Mouse (Mus musculus) forebrain, embryonic 14.5 days (tissue): Measurements from ENCODE around the gene Rabgap1. TPM values are rescaled to one million over a fixed set of nuclear protein-coding genes. Genes with fewer than 3 reads are reported as not detected.

Experiments used
- ATAC-seq: fragments of 200-750 bp; cut with Nextera tagmentation; 2 replicates; pipeline ENCODE4 v1.8.0; 2017; ENCODE audit warnings: mild to moderate bottlenecking, moderate library complexity
- DNase-seq: peaks from one replicate; pipeline ENCODE4 v3.0.0-alpha.2; 2015; ENCODE audit warnings: low spot score
- H3K27ac ChIP-seq: fragments of 300-500 bp; sonication (generic); 2 replicates; pipeline ENCODE4 v1.5.1; 2014; ENCODE audit warnings: low read depth, mild to moderate bottlenecking, control low read depth, low read length, moderate library complexity
- H3K27me3 ChIP-seq: fragments of 300-500 bp; sonication (generic); replicated peaks from 2 replicates; pipeline ENCODE4 v1.6.1; 2014; ENCODE audit warnings: low read length, control low read depth, mixed read lengths; ENCODE audit not compliant: control insufficient read depth, insufficient read depth
- H3K36me3 ChIP-seq: fragments of 300-500 bp; sonication (generic); 2 replicates; pipeline ENCODE4 v1.6.1; 2014; ENCODE audit warnings: low read length, control low read depth; ENCODE audit not compliant: control insufficient read depth, insufficient read depth
- H3K4me1 ChIP-seq: fragments of 300-500 bp; sonication (generic); 2 replicates; pipeline ENCODE4 v1.6.1; 2014; ENCODE audit warnings: antibody characterized with exemption, low read length, control low read depth; ENCODE audit not compliant: control insufficient read depth, insufficient read depth
- H3K4me2 ChIP-seq: fragments of 300-500 bp; sonication (generic); 2 replicates; pipeline ENCODE4 v1.6.1; 2014; ENCODE audit warnings: mild to moderate bottlenecking, control low read depth, low read length
- H3K4me3 ChIP-seq: fragments of 300-500 bp; sonication (generic); 2 replicates; pipeline ENCODE4 v1.5.1; 2014; ENCODE audit warnings: low read depth, low read length, control low read depth
- H3K9ac ChIP-seq: fragments of 300-500 bp; sonication (generic); 2 replicates; pipeline ENCODE4 v1.6.1; 2014; ENCODE audit warnings: mild to moderate bottlenecking, low read length, control low read depth, moderate library complexity
- H3K9me3 ChIP-seq: fragments of 300-500 bp; sonication (generic); replicated peaks from 2 replicates; pipeline ENCODE4 v1.6.1; 2016; ENCODE audit warnings: low read length, control low read depth, mixed read lengths; ENCODE audit not compliant: control insufficient read depth
- WGBS: fragments of 180-500 bp; shearing (Covaris S2); extraction: QIAGEN DNeasy Blood & Tissue Kit; methylation state at CpG from one replicate; pipeline ENCODE4 v1.1.7; 2014; 5-methylcytosine and 5-hydroxymethylcytosine counted together
- polyA plus RNA-seq: library from polyadenylated mRNA; unstranded; fragments of >200 nt; fragmentation: Nextera tagmentation; extraction: Ambion mirVana; gene quantifications from 2 replicates; pipeline ENCODE4 v1.2.1, GENCODE M21; 2014

Rabgap1 gene
- polyA plus RNA-seq, 1 experiment from 2014 or later = 69.6 TPM

DNA sequence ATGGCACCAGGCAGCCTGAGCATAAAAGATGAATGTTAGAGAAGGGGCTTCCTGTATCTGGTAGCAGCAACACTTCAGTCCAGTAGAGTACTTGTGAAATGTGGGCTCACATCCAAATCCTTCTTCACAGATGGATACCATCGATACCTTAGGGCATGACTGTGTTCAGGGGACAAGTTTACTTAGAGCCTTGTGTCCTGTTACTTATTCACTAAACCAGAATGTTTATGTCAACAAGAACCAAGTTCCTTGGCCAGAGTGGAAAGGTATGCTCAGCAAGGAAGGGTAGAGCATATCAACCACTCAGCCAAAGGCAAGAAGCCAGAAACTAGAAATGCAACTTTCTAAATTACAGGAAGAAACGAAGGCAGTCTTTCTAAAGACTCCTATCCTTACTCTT lies 127.6 kb downstream of the Rabgap1 start:
- WGBS = 88% methylated on average over 2 of the region's 2 CpGs
- Histone ChIP-seq H3K9me3 (no peaks in the 10 kb centered on the region), H3K27ac (no peak overlapping the region), H3K4me3 (no peak overlapping the region), H3K27me3 (no peaks in the 10 kb centered on the region), H3K4me1 (no peaks in the 10 kb centered on the region), H3K9ac (no peak overlapping the region), H3K36me3 (peaks cover 51% of the 10 kb centered on the region), H3K4me2 (no peak overlapping the region)
- ATAC-seq (no peak), DNase-seq (no peak)

DNA sequence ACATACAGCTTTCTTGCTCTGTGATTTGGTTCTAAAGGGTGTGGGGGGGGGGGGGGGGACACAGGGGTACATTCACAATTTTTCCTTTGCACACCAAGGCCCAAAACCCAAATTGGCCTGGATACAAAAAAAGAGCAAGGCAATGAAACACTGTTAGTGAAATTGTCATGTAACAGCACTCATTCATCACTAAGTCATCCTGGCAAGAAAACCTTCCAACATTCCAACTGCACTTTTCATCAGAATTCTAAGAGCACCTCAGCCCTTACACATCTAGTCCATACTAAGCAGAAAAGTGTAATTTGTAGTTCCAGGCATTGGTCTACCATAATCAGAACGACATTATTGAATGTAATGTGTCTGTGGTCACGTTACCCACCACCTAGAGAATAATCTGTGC lies 129.1 kb downstream of the Rabgap1 start:
- no peak overlapping the region for H3K4me2 ChIP-seq
- H3K27ac ChIP-seq = no peak overlapping the region
- no peaks in the 10 kb centered on the region for H3K4me1 ChIP-seq
- H3K9me3 ChIP-seq = no peaks in the 10 kb centered on the region
- H3K27me3 ChIP-seq = no peaks in the 10 kb centered on the region
- ATAC-seq (no peak), DNase-seq (no peak)
- peaks cover 40% of the 10 kb centered on the region for H3K36me3 ChIP-seq
- 88% methylated on average over 2 of the region's 2 CpGs for WGBS
- no peak overlapping the region for H3K4me3 ChIP-seq
- no peak overlapping the region for H3K9ac ChIP-seq

DNA sequence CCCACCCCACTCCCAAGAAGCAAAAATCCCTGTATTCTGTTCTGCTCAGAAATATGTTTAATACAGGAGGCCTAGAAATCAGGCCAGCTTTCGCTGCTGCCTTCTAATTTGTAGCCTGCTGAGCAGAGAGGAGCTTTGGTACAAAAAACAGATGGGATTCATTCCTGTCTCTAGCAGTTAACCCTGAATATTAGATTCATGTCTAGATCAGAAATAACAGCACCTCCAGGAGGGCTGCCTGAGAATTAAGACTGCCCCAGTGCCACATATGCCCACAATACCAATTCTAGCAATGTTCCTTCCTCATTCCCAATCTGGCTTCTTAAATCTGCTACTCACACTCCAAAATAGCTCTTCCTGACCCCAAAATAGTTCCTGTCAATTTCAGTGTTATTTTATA lies 133.6 kb downstream of the Rabgap1 start:
- no peak for DNase-seq
- Histone ChIP-seq H3K4me3 (no peak overlapping the region), H3K9ac (no peak overlapping the region), H3K27me3 (no peaks in the 10 kb centered on the region), H3K4me1 (no peaks in the 10 kb centered on the region), H3K27ac (no peak overlapping the region), H3K36me3 (peaks cover 25% of the 10 kb centered on the region), H3K9me3 (no peaks in the 10 kb centered on the region), H3K4me2 (no peak overlapping the region)
- no peak for ATAC-seq
- 89% methylated on average over 1 of the region's 1 CpGs for whole genome bisulfite sequencing

DNA sequence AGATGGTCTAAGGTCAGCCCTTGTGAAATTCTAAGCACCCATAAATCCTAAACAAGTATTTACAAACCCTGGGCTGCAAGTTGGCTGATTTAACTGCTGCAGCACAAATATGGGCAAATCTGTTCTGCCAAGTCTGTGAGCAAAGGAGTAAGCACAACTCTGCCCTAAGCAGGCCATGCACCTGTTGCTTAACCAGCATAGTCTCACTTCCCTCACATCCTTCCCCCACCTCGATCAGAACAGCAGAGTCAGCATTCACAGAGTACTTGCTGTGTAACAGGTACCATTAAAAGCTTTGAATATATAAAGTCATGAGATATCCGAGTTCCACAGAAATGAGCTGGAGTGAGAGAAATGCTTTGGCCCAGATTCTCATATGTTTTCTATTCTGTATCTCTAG lies 135.1 kb downstream of the Rabgap1 start:
- Histone ChIP-seq H3K9me3 (no peaks in the 10 kb centered on the region), H3K27ac (no peak overlapping the region), H3K4me3 (no peak overlapping the region), H3K4me1 (no peaks in the 10 kb centered on the region), H3K36me3 (peaks cover 18% of the 10 kb centered on the region), H3K9ac (no peak overlapping the region), H3K4me2 (no peak overlapping the region), H3K27me3 (no peaks in the 10 kb centered on the region)
- ATAC-seq (no peak), DNase-seq (no peak)
- 91% methylated on average over 2 of the region's 2 CpGs for WGBS

DNA sequence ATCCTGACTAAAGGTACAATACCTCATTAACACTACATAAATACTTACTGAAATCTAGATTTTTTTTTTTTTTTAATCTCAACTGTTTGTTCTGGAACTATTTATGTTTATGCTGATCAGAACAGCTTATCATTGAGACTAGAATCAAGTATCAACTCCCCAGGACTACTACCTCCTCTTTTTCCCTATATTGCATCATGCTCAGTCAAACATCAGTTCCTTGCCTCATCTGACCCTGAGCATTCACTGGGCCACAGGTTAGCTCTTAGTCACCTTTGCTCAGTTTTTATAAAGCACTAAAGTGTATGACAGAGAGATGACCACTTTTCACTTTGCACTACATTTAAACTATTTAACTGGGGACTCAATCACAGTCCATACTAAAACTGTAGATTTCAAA lies 144.8 kb downstream of the Rabgap1 start:
- Histone ChIP-seq H3K36me3 (peaks cover 23% of the 10 kb centered on the region), H3K9me3 (no peaks in the 10 kb centered on the region), H3K4me2 (no peak overlapping the region), H3K27me3 (no peaks in the 10 kb centered on the region), H3K4me1 (no peaks in the 10 kb centered on the region), H3K27ac (no peak overlapping the region), H3K9ac (no peak overlapping the region), H3K4me3 (no peak overlapping the region)
- ATAC-seq = no peak
- no peak for DNase-seq

Other genes starting within 250 kb of the Rabgap1 start
- not detected in 2 replicates for gene Olfr366, start 231.7 kb upstream of the Rabgap1 start, polyA plus RNA-seq
- gene Olfr368, start 116.8 kb upstream of the Rabgap1 start, polyA plus RNA-seq = not detected in 2 replicates
- gene Pdcl, start 83.9 kb upstream of the Rabgap1 start, polyA plus RNA-seq = 81.9 and 84.5 TPM in 2 replicates
- 19.2 and 24.9 TPM in 2 replicates for gene Rc3h2, start 20.4 kb upstream of the Rabgap1 start, polyA plus RNA-seq
- 8.5 and 8.7 TPM in 2 replicates for gene Zbtb26, start 144 bp upstream of the Rabgap1 start, polyA plus RNA-seq
- gene Zbtb6, start 108 bp upstream of the Rabgap1 start, polyA plus RNA-seq = 10.5 and 11.4 TPM in 2 replicates
- gene Gpr21, start 73.1 kb downstream of the Rabgap1 start, polyA plus RNA-seq = 20.4 and 25.9 TPM in 2 replicates